Mouse (Mus musculus): ENCODE data around the gene Vmn1r192. TPM values are rescaled to one million over a fixed set of nuclear protein-coding genes. Genes with fewer than 3 reads are reported as not detected.
"Not testable (repeated sequence)": the region's sequence is repeated elsewhere in the genome, so short reads cannot be mapped to it uniquely, and the experiment has no call there.

Gene Vmn1r192
- polyA plus RNA-seq (2015; fragmentation: Nextera tagmentation; extraction: Ambion mirVana) = not detected in 2 replicates

GRCm38 (mm10) chr13:22191041-22191440, at the start of gene Vmn1r192:
Gene Vmn1r192 (minus strand): TSS chr13:22191141.
- Histone ChIP-seq H3K4me2 (no peak within 1 kb of the TSS), H3K36me3 (replicated peaks) (no peaks in the 10 kb centered on the region), H3K9me3 (no peaks in the 10 kb centered on the region), H3K27ac (no peak within 1 kb of the TSS), H3K4me3 (no peak within 1 kb of the TSS), H3K9ac (no peak within 1 kb of the TSS), H3K4me1 (no peaks in the 10 kb centered on the region), H3K27me3 (replicated peaks) (no peaks in the 10 kb centered on the region)
- ATAC-seq (replicated peaks) = no peak

- not testable (repeated sequence) for ATAC-seq (replicated peaks); H3K27ac ChIP-seq; H3K4me1 ChIP-seq; H3K4me2 ChIP-seq; H3K9me3 ChIP-seq; H3K27me3 ChIP-seq (replicated peaks); H3K9ac ChIP-seq; H3K36me3 ChIP-seq (replicated peaks); H3K4me3 ChIP-seq
- WGBS = 80% methylated on average over 1 of the region's 1 CpGs
Observed at GRCm38 (mm10) chr13:22223060-22223459, 32.1 kb upstream of the Vmn1r192 start, which contains the start of gene Vmn1r193. Gene Vmn1r193 (minus strand): TSS chr13:22223160.

GRCm38 (mm10) chr13:22192756-22193155, 1.8 kb upstream of the Vmn1r192 start:
- ATAC-seq (replicated peaks); H3K27me3 ChIP-seq (replicated peaks); H3K4me3 ChIP-seq; H3K9ac ChIP-seq; H3K9me3 ChIP-seq; H3K27ac ChIP-seq; H3K4me2 ChIP-seq; H3K36me3 ChIP-seq (replicated peaks); H3K4me1 ChIP-seq: not testable (repeated sequence)
- 55% methylated on average over 3 of the region's 3 CpGs for WGBS

GRCm38 (mm10) chr13:22190385-22190784, 556 bp downstream of the Vmn1r192 start:
- Histone ChIP-seq H3K9me3 (no peaks in the 10 kb centered on the region), H3K27ac (no peak overlapping the region), H3K4me1 (no peaks in the 10 kb centered on the region), H3K4me2 (no peak overlapping the region), H3K4me3 (no peak overlapping the region), H3K9ac (no peak overlapping the region), H3K36me3 (replicated peaks) (no peaks in the 10 kb centered on the region), H3K27me3 (replicated peaks) (no peaks in the 10 kb centered on the region)
- ATAC-seq (replicated peaks) = no peak
- whole genome bisulfite sequencing = 85% methylated on average over 2 of the region's 2 CpGs

GRCm38 (mm10) chr13:22189313-22189712, 1.6 kb downstream of the Vmn1r192 start:
- no peak for ATAC-seq (replicated peaks)
- 88% methylated on average over 2 of the region's 2 CpGs for WGBS
- H3K4me3 ChIP-seq = no peak overlapping the region

GRCm38 (mm10) chr13:22183869-22184268, 7.1 kb downstream of the Vmn1r192 start, which contains the start of gene Vmn1r191:
Gene Vmn1r191 (minus strand): TSS chr13:22183969.
- no peak within 1 kb of the TSS for H3K4me3 ChIP-seq
- H3K9ac ChIP-seq = no peak within 1 kb of the TSS
- H3K27me3 ChIP-seq (replicated peaks) = no peaks in the 10 kb centered on the region
- 100% methylated on average over 1 of the region's 1 CpGs for WGBS
- no peak within 1 kb of the TSS for H3K27ac ChIP-seq
- no peak within 1 kb of the TSS for H3K4me2 ChIP-seq
- no peaks in the 10 kb centered on the region for H3K36me3 ChIP-seq (replicated peaks)
- ATAC-seq (replicated peaks) = no peak
- no peaks in the 10 kb centered on the region for H3K9me3 ChIP-seq
- H3K4me1 ChIP-seq = no peaks in the 10 kb centered on the region

More at GRCm38 (mm10) chr13:22189313-22189712, 1.6 kb downstream of the Vmn1r192 start:
- H3K9me3 ChIP-seq = no peaks in the 10 kb centered on the region
- H3K4me1 ChIP-seq = no peaks in the 10 kb centered on the region
- no peaks in the 10 kb centered on the region for H3K27me3 ChIP-seq (replicated peaks)
- H3K9ac ChIP-seq = no peak overlapping the region
- H3K4me2 ChIP-seq = no peak overlapping the region
- no peak overlapping the region for H3K27ac ChIP-seq
- no peaks in the 10 kb centered on the region for H3K36me3 ChIP-seq (replicated peaks)

- H3K36me3 ChIP-seq (replicated peaks) = no peaks in the 10 kb centered on the region
- no peaks in the 10 kb centered on the region for H3K27me3 ChIP-seq (replicated peaks)
- H3K4me3 ChIP-seq = no peak overlapping the region
- H3K4me2 ChIP-seq = no peak overlapping the region
- H3K9ac ChIP-seq = no peak overlapping the region
- no peaks in the 10 kb centered on the region for H3K4me1 ChIP-seq
- H3K27ac ChIP-seq = no peak overlapping the region
- 92% methylated on average over 15 of the region's 15 CpGs for WGBS
- H3K9me3 ChIP-seq = 0 out of 2 replicates have a peak, but pooled peaks cover 6% of the 10 kb centered on the region
- ATAC-seq (replicated peaks) = no peak
Observed at GRCm38 (mm10) chr13:22168416-22168815, 22.5 kb downstream of the Vmn1r192 start.

- not testable (repeated sequence) for H3K27me3 ChIP-seq (replicated peaks); H3K27ac ChIP-seq; H3K4me3 ChIP-seq; H3K36me3 ChIP-seq (replicated peaks); H3K4me2 ChIP-seq; H3K4me1 ChIP-seq; H3K9ac ChIP-seq; H3K9me3 ChIP-seq
- 79% methylated on average over 5 of the region's 5 CpGs for WGBS
- peak; percentile 65 for ATAC-seq (replicated peaks)
Observed at GRCm38 (mm10) chr13:22136495-22137293, 54.2 kb downstream of the Vmn1r192 start.

Small RNA genes lying within 50 kb of the gene (microRNA-seq; reads per million reads assigned to microRNA genes)
- gene Gm23282 = not detected
- not detected for gene Gm25084

Other genes starting within 250 kb of the Vmn1r192 start
- 14.0 TPM in 2 replicates for gene Zfp184, start 246.0 kb downstream of the Vmn1r192 start, polyA plus RNA-seq (2015; fragmentation: Nextera tagmentation; extraction: Ambion mirVana)
- gene Pom121l2, start 209.9 kb downstream of the Vmn1r192 start, polyA plus RNA-seq (2015; fragmentation: Nextera tagmentation; extraction: Ambion mirVana) = not detected in 2 replicates
- not detected in 2 replicates for gene Prss16, start 181.4 kb downstream of the Vmn1r192 start, polyA plus RNA-seq (2015; fragmentation: Nextera tagmentation; extraction: Ambion mirVana)
- gene Hist1h2ah, start 155.6 kb downstream of the Vmn1r192 start, polyA plus RNA-seq (2015; fragmentation: Nextera tagmentation; extraction: Ambion mirVana) = 1.9 TPM in 1 of 2 replicates, not detected in the other
- gene Hist1h2bk, start 155.3 kb downstream of the Vmn1r192 start, polyA plus RNA-seq (2015; fragmentation: Nextera tagmentation; extraction: Ambion mirVana) = 0.54 and 0.63 TPM in 2 replicates
- gene Hist1h4i, start 149.8 kb downstream of the Vmn1r192 start, polyA plus RNA-seq (2015; fragmentation: Nextera tagmentation; extraction: Ambion mirVana) = 5.7 and 7.7 TPM in 2 replicates
- 5.4 and 6.8 TPM in 2 replicates for gene Hist1h2ag, start 148.2 kb downstream of the Vmn1r192 start, polyA plus RNA-seq (2015; fragmentation: Nextera tagmentation; extraction: Ambion mirVana)
- 2.9 and 3.0 TPM in 2 replicates for gene Hist1h2bj, start 147.9 kb downstream of the Vmn1r192 start, polyA plus RNA-seq (2015; fragmentation: Nextera tagmentation; extraction: Ambion mirVana)
- not detected in 2 replicates for gene Vmn1r188, start 106.7 kb downstream of the Vmn1r192 start, polyA plus RNA-seq (2015; fragmentation: Nextera tagmentation; extraction: Ambion mirVana)
- not detected in 2 replicates for gene Vmn1r189, start 85.3 kb downstream of the Vmn1r192 start, polyA plus RNA-seq (2015; fragmentation: Nextera tagmentation; extraction: Ambion mirVana)
- not detected in 2 replicates for gene Vmn1r191, start 7.2 kb downstream of the Vmn1r192 start, polyA plus RNA-seq (2015; fragmentation: Nextera tagmentation; extraction: Ambion mirVana)
- not detected in 2 replicates for gene Vmn1r193, start 32.0 kb upstream of the Vmn1r192 start, polyA plus RNA-seq (2015; fragmentation: Nextera tagmentation; extraction: Ambion mirVana)
- not detected in 2 replicates for gene Vmn1r194, start 53.1 kb upstream of the Vmn1r192 start, polyA plus RNA-seq (2015; fragmentation: Nextera tagmentation; extraction: Ambion mirVana)
- gene Vmn1r195, start 79.4 kb upstream of the Vmn1r192 start, polyA plus RNA-seq (2015; fragmentation: Nextera tagmentation; extraction: Ambion mirVana) = not detected in 2 replicates
- not detected in 2 replicates for gene Vmn1r196, start 98.8 kb upstream of the Vmn1r192 start, polyA plus RNA-seq (2015; fragmentation: Nextera tagmentation; extraction: Ambion mirVana)
- gene Vmn1r197, start 133.4 kb upstream of the Vmn1r192 start, polyA plus RNA-seq (2015; fragmentation: Nextera tagmentation; extraction: Ambion mirVana) = not detected in 2 replicates
- gene Vmn1r198, start 159.2 kb upstream of the Vmn1r192 start, polyA plus RNA-seq (2015; fragmentation: Nextera tagmentation; extraction: Ambion mirVana) = not detected in 2 replicates
- not detected in 2 replicates for gene Vmn1r199, start 188.7 kb upstream of the Vmn1r192 start, polyA plus RNA-seq (2015; fragmentation: Nextera tagmentation; extraction: Ambion mirVana)
- 0.05 TPM in 1 of 2 replicates, not detected in the other for gene Vmn1r200, start 199.2 kb upstream of the Vmn1r192 start, polyA plus RNA-seq (2015; fragmentation: Nextera tagmentation; extraction: Ambion mirVana)